Mouse (Mus musculus): ENCODE results near the gene Paics.
"Not testable (repeated sequence)": the region's sequence is repeated elsewhere in the genome, so short reads cannot be mapped to it uniquely, and the experiment has no call there.

Gene Paics

DNA sequence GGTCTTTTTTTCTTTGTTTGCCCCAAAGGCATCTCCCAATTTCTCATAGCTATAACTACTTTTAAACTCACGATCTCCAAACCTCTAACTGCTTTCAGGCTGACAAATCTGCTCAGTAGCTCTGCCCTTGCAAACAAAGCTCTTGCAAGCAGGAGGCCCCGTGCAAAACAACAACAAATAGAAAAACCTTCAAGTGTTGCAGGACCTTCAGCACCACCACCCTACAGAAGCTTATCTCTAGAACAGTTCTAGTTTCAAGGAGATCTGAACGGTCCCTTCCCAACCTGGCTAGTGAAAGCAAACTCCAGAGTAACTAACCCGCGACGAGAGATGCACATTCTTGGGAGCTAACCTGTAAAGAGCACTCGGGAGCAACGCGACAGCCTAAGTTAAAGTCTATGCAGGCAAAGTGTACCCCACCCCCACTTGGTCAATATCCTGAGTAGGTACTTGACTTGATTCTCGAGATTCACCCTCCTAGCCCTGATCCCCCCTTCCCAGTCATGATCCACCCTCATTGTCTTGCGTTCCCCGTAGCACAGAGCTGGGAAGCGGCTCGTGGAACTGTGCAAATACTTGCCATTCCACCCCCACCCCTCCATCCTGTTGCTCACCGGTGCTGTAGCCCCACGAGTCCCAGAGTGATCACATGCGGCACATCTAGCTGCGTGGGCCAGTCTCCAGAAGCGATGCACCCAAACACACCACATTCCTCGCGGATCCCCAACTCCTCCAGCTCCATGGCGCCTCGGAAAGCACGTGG, 583 bp upstream of the Paics start:
- in situ Hi-C loops (cut with MboI): no loop called here

DNA sequence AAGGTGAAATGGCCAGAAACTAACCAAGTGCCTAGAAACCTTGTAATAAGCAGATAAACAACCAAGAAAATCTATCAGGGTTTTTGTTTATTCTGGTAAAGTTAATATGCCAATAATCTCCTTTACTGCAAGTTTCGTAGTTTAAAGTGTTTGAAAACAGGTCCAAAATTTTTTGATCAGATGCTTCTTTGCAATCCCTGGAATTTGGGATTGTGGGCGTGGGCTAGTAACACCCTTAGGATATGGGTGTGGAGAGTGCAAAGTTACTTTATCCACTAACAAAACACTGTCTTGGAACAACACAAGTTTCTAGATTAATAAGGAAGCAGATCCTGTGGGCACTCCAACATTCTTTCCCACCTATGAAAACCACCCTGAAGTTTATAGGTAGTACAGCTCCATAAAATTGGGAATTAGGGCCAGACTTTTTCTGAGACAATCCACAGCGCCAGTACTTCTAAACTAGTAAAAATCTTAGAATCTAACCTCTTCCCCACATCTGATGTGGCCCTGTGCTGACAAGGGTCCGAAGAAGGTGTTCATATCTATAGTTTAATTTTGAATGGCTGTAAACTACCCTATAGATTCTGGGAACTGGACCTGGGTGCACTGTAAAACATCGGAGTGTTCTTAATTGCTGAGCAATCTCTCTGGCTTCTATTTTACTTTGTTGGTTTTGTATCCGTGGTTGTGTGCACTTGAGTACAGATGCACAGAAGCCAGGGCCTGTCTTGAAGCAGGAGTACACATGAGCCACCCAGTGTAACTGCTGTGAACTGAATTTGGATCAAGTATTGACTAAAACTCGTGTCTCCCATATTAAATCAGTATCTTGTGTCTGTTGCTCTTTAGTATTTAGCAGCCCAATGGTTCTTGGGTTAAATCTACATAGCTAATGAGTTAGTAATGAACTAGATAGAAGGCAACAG, 1.3 kb downstream of the Paics start:
- in situ Hi-C loops (cut with MboI): no loop called here

DNA sequence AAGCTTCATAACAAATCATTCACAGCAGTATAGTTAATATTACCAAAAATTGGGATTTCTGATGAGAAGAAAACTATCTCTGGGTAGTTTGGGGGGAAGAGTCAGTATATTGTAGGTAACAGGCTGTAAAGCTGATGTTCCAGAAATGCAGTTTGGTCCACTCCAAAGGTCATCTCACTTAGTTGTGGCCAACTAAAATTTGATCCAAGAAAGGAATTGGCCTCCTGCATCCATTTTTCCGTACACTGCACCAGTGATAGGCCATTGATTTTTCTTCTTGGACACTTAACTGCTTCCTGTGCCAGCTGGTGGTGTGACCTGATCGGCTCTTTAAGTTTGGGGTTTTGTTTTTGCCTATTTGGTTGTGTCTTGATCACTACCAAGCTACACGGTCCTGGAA, 2.7 kb downstream of the Paics start:
- in situ Hi-C loops (cut with MboI): no loop called here

DNA sequence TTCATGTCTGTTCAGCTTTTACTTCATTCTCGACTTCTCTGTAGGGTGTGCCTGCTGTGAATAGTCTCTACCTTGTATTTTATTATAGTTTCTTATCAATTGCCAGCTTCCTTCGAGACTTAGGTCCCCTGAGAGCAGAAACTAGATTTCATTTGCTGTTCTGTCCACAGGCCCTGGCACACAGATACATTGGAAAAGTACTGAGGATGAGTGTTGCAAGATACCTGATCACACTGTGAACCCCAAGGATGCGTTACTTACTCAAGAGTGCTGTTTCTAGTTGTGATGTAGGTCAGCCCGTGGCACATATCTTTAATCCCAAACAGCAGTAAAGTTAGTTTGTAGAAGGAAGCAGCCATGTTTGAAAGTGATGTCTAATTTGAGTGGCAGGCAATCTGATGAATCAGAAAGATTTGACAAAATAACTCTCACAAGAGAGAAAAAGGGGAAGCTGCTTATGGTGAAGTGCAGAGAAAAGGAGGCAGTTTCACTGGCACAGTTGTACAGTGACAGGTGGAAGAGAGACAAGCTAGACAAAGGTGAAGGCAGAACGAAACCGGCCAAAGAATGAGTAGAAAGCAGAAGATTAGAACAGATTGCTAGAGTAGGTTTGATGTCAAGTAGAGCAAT, 3.3 kb downstream of the Paics start:
- in situ Hi-C loops (cut with MboI): no loop called here

- in situ Hi-C loops (cut with MboI): no loop called here
Measured at GRCm38 (mm10) chr5:76955474-76955873, 4.4 kb downstream of the Paics start.

DNA sequence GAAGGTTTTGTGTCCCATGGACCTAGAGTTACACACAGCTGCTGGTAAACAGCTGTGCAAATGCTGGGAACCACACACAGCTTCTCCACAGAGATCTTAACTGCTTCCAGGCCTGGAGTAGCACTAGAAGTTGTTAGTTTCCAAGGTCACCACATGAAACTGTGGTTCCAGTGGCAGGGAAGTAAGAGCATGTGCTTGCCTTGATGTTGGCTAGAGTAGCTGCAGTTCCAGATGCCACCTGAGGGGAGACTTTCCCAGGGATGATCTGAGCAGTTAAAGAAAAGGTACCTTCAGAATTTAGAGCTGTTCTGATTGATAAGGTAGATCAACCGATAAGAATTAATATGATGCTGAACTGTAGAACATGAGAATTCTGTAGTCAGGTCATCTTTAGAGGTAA, 6.8 kb downstream of the Paics start:
- in situ Hi-C loops (cut with MboI): no loop called here

- in situ Hi-C loops (cut with MboI): no loop called here
Measured at GRCm38 (mm10) chr5:76959587-76959986, 8.5 kb downstream of the Paics start.

GRCm38 (mm10) chr5:76962545-76962944, 11.4 kb downstream of the Paics start:
- in situ Hi-C loops (cut with MboI): loop anchor here (10.0 kb wide), 1 partner anchor 58 kb away; the partner anchor contains the start of gene Aasdh

DNA sequence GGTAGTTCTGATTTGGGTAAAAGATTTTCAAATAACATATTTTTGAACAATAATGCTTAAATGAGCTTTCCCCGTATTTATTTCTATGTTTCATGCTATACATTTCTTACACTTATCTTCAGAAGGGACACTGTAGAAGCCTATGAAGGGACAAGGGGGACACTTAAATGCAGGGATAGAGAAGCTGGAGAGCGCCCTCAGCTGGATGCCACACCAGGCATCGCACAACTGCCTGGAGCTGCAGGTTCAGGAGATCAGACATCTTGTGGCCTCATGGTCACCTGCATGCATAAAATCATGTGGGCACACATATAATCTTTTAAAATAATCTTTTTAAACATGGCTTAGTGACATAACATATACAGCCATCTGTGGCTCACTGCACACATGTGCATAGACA, 13.5 kb downstream of the Paics start:
- in situ Hi-C loops (cut with MboI): loop anchor here (10.0 kb wide), 1 partner anchor 60 kb away; the partner anchor contains the start of gene Aasdh

DNA sequence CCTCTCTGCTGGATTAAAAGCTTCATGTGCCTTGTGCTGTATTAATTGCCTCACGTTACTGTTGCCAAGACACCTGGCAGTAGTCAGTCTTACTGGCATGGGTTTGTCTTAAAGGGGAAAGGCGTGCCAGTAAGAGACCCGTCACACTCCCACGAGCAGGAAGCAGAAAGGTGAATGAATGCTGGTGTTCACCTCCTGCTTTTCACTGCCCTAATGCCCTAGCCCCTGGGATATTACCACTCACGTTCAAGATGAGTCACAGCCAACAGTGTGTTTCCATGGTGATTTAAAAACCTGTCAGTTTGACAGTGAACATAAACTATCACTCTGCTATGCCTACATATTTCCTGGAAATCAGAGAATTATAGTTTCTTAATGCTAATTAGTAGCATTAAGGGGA, 18.1 kb downstream of the Paics start:
- in situ Hi-C loops (cut with MboI): loop anchor here (10.0 kb wide), 1 partner anchor 64 kb away; the partner anchor contains the start of gene Aasdh

GRCm38 (mm10) chr5:76971115-76971514, 20.0 kb downstream of the Paics start:
- in situ Hi-C loops (cut with MboI): not testable (repeated sequence)

DNA sequence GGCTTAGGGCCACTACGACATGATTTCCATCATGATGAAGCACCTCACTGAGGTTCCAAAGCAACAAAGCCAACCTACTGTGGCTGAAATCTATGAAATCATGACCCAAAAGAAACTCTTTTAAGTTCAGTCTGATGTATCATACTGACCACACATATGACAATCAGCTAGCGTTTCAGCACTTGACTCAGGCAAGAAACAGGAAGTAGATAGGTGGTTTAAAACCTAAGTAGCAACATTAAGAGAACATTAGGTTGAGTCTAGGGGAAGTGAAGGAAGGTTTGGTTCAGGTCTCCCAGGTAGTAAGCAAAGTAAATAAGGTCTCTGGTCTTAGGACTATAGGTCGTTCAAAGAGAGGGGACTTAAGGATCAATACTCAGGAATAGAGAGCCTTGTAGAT, 22.4 kb downstream of the Paics start:
- in situ Hi-C loops (cut with MboI): no loop called here

DNA sequence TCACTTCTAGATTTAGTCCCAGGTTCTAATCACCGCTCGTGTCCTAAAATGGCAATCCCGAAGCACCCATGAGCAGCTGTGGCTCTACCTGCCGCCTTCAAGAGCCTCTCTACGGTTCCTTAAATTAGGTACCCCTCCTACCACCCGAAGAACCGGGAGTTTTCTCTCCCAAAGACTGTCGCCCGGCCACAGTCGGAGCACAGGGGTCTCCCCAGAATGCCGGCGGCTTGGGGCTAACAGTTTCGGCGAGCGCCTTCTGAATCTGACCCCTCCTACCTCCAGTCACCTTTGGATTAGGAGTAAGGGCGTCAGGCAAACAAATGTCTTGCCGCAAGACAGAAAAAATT, 23.1 kb downstream of the Paics start:
- in situ Hi-C loops (cut with MboI): no loop called here

GRCm38 (mm10) chr5:76974554-76975285, 23.6 kb downstream of the Paics start, which contains the start of gene Srp72:
Srp72 (plus strand) TSS chr5:76974683.
- in situ Hi-C loops (cut with MboI): no loop called here

GRCm38 (mm10) chr5:76975736-76976135, 24.6 kb downstream of the Paics start:
- in situ Hi-C loops (cut with MboI): no loop called here

DNA sequence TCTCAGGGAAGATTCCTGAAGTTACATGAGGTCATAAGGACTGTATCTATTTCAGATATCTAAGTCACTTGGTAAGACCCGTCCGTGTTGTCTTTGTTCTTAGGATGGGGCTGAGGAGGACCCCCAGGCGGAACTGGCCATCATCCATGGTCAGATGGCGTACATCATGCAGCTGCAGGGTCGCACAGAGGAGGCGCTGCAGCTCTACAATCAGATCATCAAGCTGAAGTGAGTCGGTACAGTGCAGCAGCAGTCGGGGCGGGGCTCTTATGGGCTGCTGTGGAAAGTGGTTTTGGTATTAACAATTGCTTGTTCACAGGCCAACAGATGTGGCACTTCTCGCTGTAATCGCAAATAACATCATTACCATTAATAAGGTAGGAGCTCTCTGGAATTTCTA, 32.9 kb downstream of the Paics start:
- in situ Hi-C loops (cut with MboI): no loop called here

- in situ Hi-C loops (cut with MboI): no loop called here
Measured at GRCm38 (mm10) chr5:76990789-76991188, 39.7 kb downstream of the Paics start.

- in situ Hi-C loops (cut with MboI): no loop called here
Measured at GRCm38 (mm10) chr5:76993174-76993814, 42.2 kb downstream of the Paics start.

GRCm38 (mm10) chr5:76998416-76998815, 47.3 kb downstream of the Paics start:
- in situ Hi-C loops (cut with MboI): no loop called here

DNA sequence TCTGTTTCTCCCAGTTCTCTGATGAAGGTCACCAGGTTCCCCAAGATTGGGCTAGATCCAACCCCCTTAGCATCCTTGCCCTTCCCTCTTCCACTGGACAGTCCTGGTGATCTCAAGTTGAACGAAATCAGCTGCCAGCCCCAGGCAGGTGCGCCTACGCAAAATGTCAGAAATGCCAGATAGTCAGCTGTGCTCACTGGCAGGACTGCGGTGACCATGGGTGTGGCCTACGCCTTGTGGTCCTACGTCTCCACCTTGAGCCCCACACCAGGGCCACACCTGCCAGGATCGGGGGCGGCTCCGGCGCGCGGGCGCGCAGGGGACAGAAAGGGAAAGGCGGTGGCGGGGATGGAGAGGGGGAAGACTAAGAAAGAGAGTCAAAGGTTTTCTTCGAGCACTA, 50.1 kb downstream of the Paics start:
- in situ Hi-C loops (cut with MboI): no loop called here

Measured in mature B cell (primary cell).